Mouse (Mus musculus): ENCODE data around the gene Slamf7. TPM values are rescaled to one million over a fixed set of nuclear protein-coding genes. Genes with fewer than 3 reads are reported as not detected.

The Slamf7 gene
- polyA plus RNA-seq (2012) = 0.39 and 0.48 TPM in 2 replicates

DNA sequence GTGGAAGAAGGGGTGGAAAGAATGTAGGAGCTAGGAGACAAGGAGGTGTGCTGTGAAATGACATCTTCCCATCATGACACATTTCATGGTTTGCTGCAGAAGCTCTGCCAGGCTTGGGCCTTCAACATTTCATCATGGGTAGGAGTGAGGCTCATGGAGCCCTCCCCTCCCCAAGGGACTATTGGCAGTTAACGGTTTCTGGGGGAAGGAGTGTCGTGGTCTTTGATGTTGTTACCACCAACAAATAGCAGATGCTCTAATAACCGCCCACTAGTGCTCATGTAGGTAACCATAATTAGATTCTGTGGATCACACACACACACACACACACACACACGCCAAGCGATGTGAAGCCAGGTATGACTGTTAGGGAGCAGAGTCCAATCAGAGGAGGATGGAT is at the start of gene Slamf7:
TSS of gene Slamf7 (minus strand) at position 302 of the 400 bp plus-strand sequence.

DNA sequence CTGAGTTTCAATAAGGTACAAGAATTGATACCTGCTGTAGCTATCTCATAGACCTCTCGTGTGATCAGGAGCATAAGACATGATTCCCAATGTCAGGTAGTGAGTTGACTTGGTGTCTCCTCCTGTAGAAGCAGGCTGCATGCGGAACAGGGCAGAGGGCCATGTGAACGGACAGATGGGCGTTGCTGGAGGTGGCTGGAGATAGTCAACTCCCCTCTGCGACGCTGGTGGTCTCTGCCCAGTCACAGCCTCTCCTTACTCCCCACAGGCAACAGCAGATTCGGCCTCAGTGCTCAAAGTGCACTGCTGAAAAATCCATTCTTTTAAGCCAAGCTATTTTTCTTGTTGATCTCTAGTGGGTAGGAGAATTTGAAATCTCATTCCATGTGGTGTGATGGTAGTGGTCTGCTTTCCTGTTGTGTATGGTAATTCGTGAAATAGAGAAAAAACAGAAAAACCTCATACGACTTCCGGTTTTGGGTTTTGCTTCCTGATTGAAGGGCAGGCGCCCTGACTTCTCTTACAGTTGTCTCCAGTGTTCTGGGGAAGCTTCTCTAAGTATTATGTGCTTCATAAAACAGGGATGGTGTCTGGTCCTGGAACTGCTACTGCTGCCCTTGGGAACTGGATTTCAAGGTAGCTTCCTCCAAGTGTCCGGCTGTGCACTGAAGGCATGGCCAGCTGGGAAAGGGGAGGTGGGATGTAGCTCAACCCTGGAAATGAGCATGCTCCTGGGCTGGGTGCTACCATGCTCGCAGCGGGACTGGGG is 28.9 kb upstream of the Slamf7 start, which contains the start of gene Cd48:
TSS of gene Cd48 (plus strand) at position 479 of the 769 bp plus-strand sequence.

DNA sequence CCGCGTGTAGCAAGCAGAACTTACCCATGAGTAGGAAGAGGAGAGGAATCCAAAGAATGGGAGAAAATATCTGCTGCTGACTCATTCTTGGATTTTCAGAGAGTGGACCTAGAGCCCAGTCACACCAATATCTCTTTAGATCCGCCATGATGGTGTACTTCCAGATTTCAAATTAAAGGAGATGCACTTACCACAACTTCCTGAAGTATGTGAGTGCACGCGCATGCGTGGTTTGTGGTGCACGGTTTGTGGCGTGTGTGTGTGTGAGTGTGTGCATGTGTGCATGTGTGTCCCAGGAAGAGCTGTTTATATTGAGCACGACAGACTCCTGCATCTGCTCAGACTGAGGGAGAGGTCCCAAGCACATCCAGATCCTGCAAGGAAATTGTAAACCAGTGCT is 45.7 kb downstream of the Slamf7 start, which contains the start of gene Ly9:
TSS of gene Ly9 (minus strand) at position 235 of the 400 bp plus-strand sequence.

Other genes with a start within 250 kb of the Slamf7 start
- 66.3 and 74.1 TPM in 2 replicates for gene Usf1, start 241.7 kb downstream of the Slamf7 start, polyA plus RNA-seq (2012)
- gene Tstd1, start 234.2 kb downstream of the Slamf7 start, polyA plus RNA-seq (2012) = 0.48 and 0.52 TPM in 2 replicates
- 2.6 and 2.9 TPM in 2 replicates for gene F11r, start 215.5 kb downstream of the Slamf7 start, polyA plus RNA-seq (2012)
- 11.7 and 14.4 TPM in 2 replicates for gene Alyref2, start 149.6 kb downstream of the Slamf7 start, polyA plus RNA-seq (2012)
- not detected in 2 replicates for gene Itln1, start 117.7 kb downstream of the Slamf7 start, polyA plus RNA-seq (2012)
- gene Cd244a, start 93.8 kb downstream of the Slamf7 start, polyA plus RNA-seq (2012) = 0.43 TPM in 2 replicates
- 4.5 TPM in 2 replicates for gene Ly9, start 45.6 kb downstream of the Slamf7 start, polyA plus RNA-seq (2012)
- gene Cd48, start 29.0 kb upstream of the Slamf7 start, polyA plus RNA-seq (2012) = 5.6 and 6.1 TPM in 2 replicates
- 0.28 and 0.68 TPM in 2 replicates for gene Slamf1, start 114.1 kb upstream of the Slamf7 start, polyA plus RNA-seq (2012)
- gene Cd84, start 186.7 kb upstream of the Slamf7 start, polyA plus RNA-seq (2012) = 2.0 and 2.2 TPM in 2 replicates
- 0.26 and 0.49 TPM in 2 replicates for gene Gm10521, start 242.6 kb upstream of the Slamf7 start, polyA plus RNA-seq (2012)